Mouse (Mus musculus) lung, adult 2 months (tissue): ENCODE measurements at regions not wholly inside any gene's neighbourhood (a gene's known extent, or its start where the extent isn't known, plus 50 kb on each side); places are given as distances from the start of the nearest gene placed in this dataset.

Experiments used
- DNase-seq: peaks from one replicate; pipeline ENCODE4 v3.0.0; 2022
- H3K4me1 ChIP-seq: fragments of 200-500 bp; 2 replicates; pipeline ENCODE4 v1.6.1; 2011; ENCODE audit warnings: low read length; ENCODE audit not compliant: control insufficient read depth, insufficient read depth
- H3K4me3 ChIP-seq: fragments of 200-500 bp; replicated peaks from 2 replicates; pipeline ENCODE3; 2011; ENCODE audit warnings: low read depth, mild to moderate bottlenecking, control low read depth, low read length; ENCODE audit errors: extremely low read depth
- CTCF ChIP-seq: fragments of 200-500 bp; IDR thresholded peaks from 2 replicates; pipeline ENCODE4 v1.5.1; 2011; ENCODE audit warnings: mild to moderate bottlenecking, low read length, control low read depth; ENCODE audit not compliant: insufficient read depth
- POLR2A ChIP-seq: fragments of 200-500 bp; IDR thresholded peaks from 2 replicates; pipeline ENCODE4 v1.6.1; 2011; ENCODE audit warnings: low read depth, mild to moderate bottlenecking, control low read depth, low read length, borderline replicate concordance; ENCODE audit errors: extremely low read depth
- WGBS: fragments of 180-500 bp; shearing (Covaris S2); methylation state at CpG from one replicate; pipeline ENCODE4 v1.1.7; 2018; 5-methylcytosine and 5-hydroxymethylcytosine counted together

DNA sequence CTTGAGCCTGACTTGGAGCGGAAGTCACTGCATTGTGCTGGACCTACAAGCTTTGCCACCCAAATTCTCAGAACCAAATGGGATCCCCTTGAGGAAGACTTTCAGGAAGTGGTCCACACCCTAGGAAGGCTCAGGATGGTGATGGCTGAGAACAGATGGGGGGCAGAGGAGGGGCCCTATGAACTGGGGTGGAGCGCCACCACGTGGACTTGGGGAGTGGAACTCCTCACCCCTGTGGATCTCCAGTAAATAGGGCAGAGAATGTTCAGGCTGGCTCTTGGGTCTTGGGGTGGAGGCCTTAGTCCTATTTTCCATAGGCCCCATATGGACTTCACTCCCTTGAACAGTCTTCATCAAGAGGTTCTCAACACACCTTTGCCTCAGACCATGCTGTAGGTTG is 260.6 kb downstream of the Dysf start:
- Histone ChIP-seq H3K4me1 (peaks cover 3% of the 10 kb centered on the region; the same call in 1 of the 2 replicates), H3K4me3 (no peak overlapping the region)
- DNase-seq: no peak
- 73% methylated on average over 3 of the region's 3 CpGs for whole genome bisulfite sequencing
- TF ChIP-seq POLR2A (no peak), CTCF (no peak)

- TF ChIP-seq CTCF (no peak), POLR2A (no peak)
- H3K4me3 ChIP-seq: no peak overlapping the region
- WGBS: 90% methylated on average over 4 of the region's 4 CpGs
- H3K4me1 ChIP-seq: peaks cover 3% of the 10 kb centered on the region; the same call in 1 of the 2 replicates
- DNase-seq: no peak
Observed at GRCm38 (mm10) chr6:84268111-84268510, 259.7 kb downstream of the Dysf start.

- WGBS: 87% methylated on average over 6 of the region's 6 CpGs
- no peak for DNase-seq
- TF ChIP-seq POLR2A: no peak
- no peak for TF ChIP-seq CTCF
Observed at GRCm38 (mm10) chr6:84267526-84267925, 259.1 kb downstream of the Dysf start.

GRCm38 (mm10) chr6:84266736-84267135 is 258.3 kb downstream of the Dysf start:
- no peak for DNase-seq
- TF ChIP-seq POLR2A (no peak), CTCF (no peak)
- Histone ChIP-seq H3K4me1 (peaks cover 3% of the 10 kb centered on the region; the same call in 1 of the 2 replicates), H3K4me3 (no peak overlapping the region)
- WGBS: 43% methylated on average over 13 of the region's 13 CpGs

More at GRCm38 (mm10) chr6:84267526-84267925, 259.1 kb downstream of the Dysf start:
- Histone ChIP-seq H3K4me3 (no peak overlapping the region), H3K4me1 (peaks cover 3% of the 10 kb centered on the region; the same call in 1 of the 2 replicates)

- WGBS: 84% methylated on average over 4 of the region's 4 CpGs
- Histone ChIP-seq H3K4me1 (no peaks in the 10 kb centered on the region), H3K4me3 (no peak overlapping the region)
- TF ChIP-seq POLR2A (no peak), CTCF (no peak)
- no peak for DNase-seq
Observed at GRCm38 (mm10) chr6:84264681-84265080, 256.3 kb downstream of the Dysf start.

DNA sequence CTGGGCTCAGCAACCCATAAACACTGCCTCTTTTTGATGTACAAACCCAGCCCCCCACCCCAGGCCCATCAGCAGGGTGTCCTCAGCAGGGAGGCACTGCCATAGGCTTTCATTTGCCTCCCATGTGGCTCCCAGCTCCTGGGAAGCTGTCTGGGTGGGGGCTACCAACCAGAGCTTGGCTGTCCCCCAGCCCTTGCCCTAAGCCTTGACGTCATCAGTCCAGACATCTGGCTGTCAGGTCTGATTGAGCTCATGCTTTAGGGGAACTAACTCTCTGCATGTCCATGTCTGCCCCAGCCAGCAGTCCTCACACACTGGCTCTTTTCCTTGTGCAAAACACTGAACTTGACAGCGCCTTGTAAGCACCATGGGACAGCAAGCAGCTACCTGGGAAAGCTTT is 255.3 kb downstream of the Dysf start:
- DNase-seq: no peak
- Histone ChIP-seq H3K4me3 (no peak overlapping the region), H3K4me1 (no peaks in the 10 kb centered on the region)
- TF ChIP-seq CTCF (no peak), POLR2A (no peak)
- 65% methylated on average over 2 of the region's 2 CpGs for WGBS

DNA sequence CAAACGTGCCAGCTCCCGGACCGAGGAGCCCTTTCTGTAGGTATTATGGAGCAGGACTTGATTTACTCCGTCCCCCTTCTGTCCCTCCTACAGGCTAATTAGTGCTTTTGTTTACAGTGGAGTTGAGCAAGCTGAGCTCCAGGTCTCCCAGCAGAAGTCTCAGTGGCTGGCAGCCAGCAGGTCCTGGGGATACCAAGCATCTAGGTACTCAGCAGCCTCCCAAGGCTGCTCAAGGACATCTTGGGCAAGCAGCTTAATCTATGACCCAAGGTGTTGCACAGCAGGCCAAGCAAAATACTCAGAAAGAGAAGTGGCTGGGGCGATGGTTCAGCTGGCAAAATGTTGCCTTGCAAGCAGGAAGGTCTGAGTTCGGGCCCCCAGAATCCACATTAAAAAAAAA is 254.4 kb downstream of the Dysf start:
- DNase-seq: peak; percentile 19

DNA sequence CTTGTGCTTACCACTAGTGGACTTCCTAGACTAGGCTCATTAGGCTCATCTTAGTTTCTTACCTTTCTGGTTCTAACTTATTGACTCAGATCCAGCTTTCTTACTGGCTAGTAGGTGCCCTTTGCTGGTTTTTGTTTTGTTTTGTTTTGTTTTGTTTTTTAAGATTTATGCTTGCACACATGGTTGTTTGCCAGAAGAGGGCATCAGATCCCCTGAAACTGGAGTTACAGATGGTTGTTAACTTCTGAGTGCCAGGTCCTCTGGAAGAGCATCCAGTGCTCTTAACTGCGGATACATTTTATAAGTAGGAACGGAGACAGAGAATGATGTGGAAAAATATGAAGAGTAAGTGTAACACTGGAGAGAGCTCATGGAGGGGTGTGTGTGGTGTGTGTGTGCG is 253.1 kb downstream of the Dysf start:
- no peak for DNase-seq
- 85% methylated on average over 3 of the region's 3 CpGs for WGBS
- H3K4me3 ChIP-seq: no peak overlapping the region
- H3K4me1 ChIP-seq: no peaks in the 10 kb centered on the region
- TF ChIP-seq CTCF (no peak), POLR2A (no peak)

More for the DNA sequence above, 254.4 kb downstream of the Dysf start:
- 38% methylated on average over 6 of the region's 6 CpGs for WGBS
- no peak for TF ChIP-seq POLR2A
- TF ChIP-seq CTCF: no peak
- no peak overlapping the region for H3K4me3 ChIP-seq
- H3K4me1 ChIP-seq: no peaks in the 10 kb centered on the region
